ENCODE assay signal across 21 mouse cellular contexts in genomic region chr2:156267636-156268035, GRCm38 (mm10). TPM values are rescaled to one million over a fixed set of nuclear protein-coding genes. Genes with fewer than 3 reads are reported as not detected.
DNase-seq lines count a peak whose midpoint lies in the region; ATAC-seq and TF ChIP-seq lines count a peak whose summit lies in the region.
"Had no signal": no experiment of that assay in that cellular context is flagged by ENCODE, and none has a peak within 500 bp of the region (broad histone marks: within the 10 kb centered on the region; RNA-seq: fewer than 3 reads in every experiment).

No protein-coding gene starts in this region.

- H3K4me3 ChIP-seq in spleen, adult 2 months (ENCODE audit: extremely low read depth, insufficient read depth, insufficient read length): no peak overlapping the region
- no peak overlapping the region for H3K4me3 ChIP-seq in layer of hippocampus, adult 2 months
- H3K4me3 ChIP-seq: embryonic facial prominence, embryonic 15.5 days; gastrocnemius, adult 2 months; heart, embryonic 13.5 days; hindbrain, embryonic 13.5 days had no signal

- ATAC-seq in erythroblast, adult 5-6 weeks (replicated peaks; ENCODE audit: low FRiP score, poor library complexity, severe bottlenecking): no peak
- ATAC-seq: forebrain, embryonic 16.5 days; hindbrain, postnatal 0 days had no signal

- peaks cover 8% of the 10 kb centered on the region; the same call in 1 of the 2 replicates for H3K36me3 ChIP-seq in spleen, adult 2 months (ENCODE audit: control insufficient read depth, insufficient read depth, low read length)

- no peaks in the 10 kb centered on the region for H3K4me1 ChIP-seq in spleen, adult 2 months (ENCODE audit: control insufficient read depth, insufficient read depth, insufficient read length)
- H3K4me1 ChIP-seq: heart, embryonic 13.5 days; hindbrain, embryonic 13.5 days had no signal

- H3K27ac ChIP-seq in spleen, adult 2 months (ENCODE audit: insufficient read depth, low read length): peak overlapping the region; percentile 37; the same call in 1 of the 2 replicates
- no peak overlapping the region for H3K27ac ChIP-seq in layer of hippocampus, adult 2 months
- H3K27ac ChIP-seq: embryonic facial prominence, embryonic 15.5 days; gastrocnemius, adult 2 months; heart, embryonic 13.5 days; hindbrain, embryonic 13.5 days; hindbrain, postnatal 0 days had no signal

- WGBS in spleen, adult 2 months: 79% methylated on average over 9 of the region's 9 CpGs

- peak in 1 of 2 experiments; percentile 14 for DNase-seq in spleen, adult 2 months (ENCODE audit: low read depth in 1 of 2, low spot score in 2 of 2)
- no peak for DNase-seq in spleen, adult 18-20 months
- peak; percentile 24 to 51 for DNase-seq in thymus, adult 18-20 months
- DNase-seq in thymus, postnatal 14 days: peak; percentile 50
- DNase-seq in frontal cortex, adult 2 months (ENCODE audit: extremely low spot score in 1 of 2, low spot score in 1 of 2): no peak
- DNase-seq in layer of hippocampus, adult 2 months (ENCODE audit: low spot score in 2 of 2): no peak
- DNase-seq in adrenal gland, postnatal 10 days: no peak
- DNase-seq: adrenal gland, adult 2 months; cerebellum, adult 11 months; cerebellum, adult 8-10 months; cerebellum, postnatal 14 days; embryo, embryonic 11 days; gastrocnemius, adult 2 months; gastrocnemius, postnatal 25 days; heart, postnatal 36 days had no signal

- H3K27me3 ChIP-seq in spleen, adult 2 months (ENCODE audit: control insufficient read depth, insufficient read depth, low read length): no peaks in the 10 kb centered on the region
- H3K27me3 ChIP-seq: embryonic facial prominence, embryonic 15.5 days; heart, embryonic 13.5 days; hindbrain, embryonic 13.5 days had no signal

- TF ChIP-seq POLR2A in spleen, adult 2 months (IDR thresholded peaks at IDR 0.05; ENCODE audit: low read depth, low read length): no peak

- no peak for TF ChIP-seq CTCF in spleen, adult 2 months (IDR thresholded peaks at IDR 0.05; ENCODE audit: extremely low read depth, insufficient read depth, insufficient read length, insufficient replicate concordance)
- no peak for TF ChIP-seq CTCF in layer of hippocampus, adult 2 months (conservative IDR thresholded peaks at IDR 0.05)

RNA-seq across cellular contexts. Expression of gene Cnbd2, which starts 44.5 kb away (rescaled TPM):
- 2.0 and 2.2 TPM in 2 replicates for polyA plus RNA-seq in spleen, adult 2 months (2012; rRNA removed)
- polyA plus RNA-seq in frontal cortex, adult 2 months (2012; rRNA removed): 7.8 and 8.9 TPM in 2 replicates
- 1 to 10 TPM; 5.1 to 5.4 TPM for total RNA-seq in layer of hippocampus, adult 2 months (2021)
- total RNA-seq in erythroblast, adult 5-6 weeks (2015; ENCODE audit: low replicate concordance): 0.38 and 1.0 TPM in 2 replicates
- total RNA-seq in erythroblast, adult 5-6 weeks (2017; ENCODE audit: low replicate concordance): 1.4 TPM in 1 of 2 replicates, not detected in the other
- 1 to 10 TPM; 1.5 to 2.0 TPM for total RNA-seq in adrenal gland, postnatal 10 days (2021)

RNA-seq across cellular contexts. Expression of gene Scand1, which starts 44.9 kb away (rescaled TPM):
- polyA plus RNA-seq in spleen, adult 2 months (2012; rRNA removed): 167 and 366 TPM in 2 replicates
- polyA plus RNA-seq in frontal cortex, adult 2 months (2012; rRNA removed): 78.0 and 85.3 TPM in 2 replicates
- 10 to 100 TPM; 86.5 to 97.6 TPM for total RNA-seq in layer of hippocampus, adult 2 months (2021)
- 2.3 TPM in 1 of 2 replicates, not detected in the other for total RNA-seq in erythroblast, adult 5-6 weeks (2015; ENCODE audit: low replicate concordance)
- 1.9 and 16.4 TPM in 2 replicates for total RNA-seq in erythroblast, adult 5-6 weeks (2017; ENCODE audit: low replicate concordance)
- 10 to 100 TPM; 96.3 to 98.8 TPM for total RNA-seq in adrenal gland, postnatal 10 days (2021)

Comparison
In these comparisons a context has a peak if more than half of its experiments do, and no peak if none do; other contexts are left out.
1. DNase-seq: peak in thymus, adult 18-20 months (2 of 2) and thymus, postnatal 14 days (single experiment); none in spleen, adult 18-20 months (0 of 2), frontal cortex, adult 2 months (0 of 2), layer of hippocampus, adult 2 months (0 of 2) and adrenal gland, postnatal 10 days (single experiment).
2. RNA of gene Scand1, which starts 44.9 kb away (total RNA-seq): 96.3 to 98.8 TPM in adrenal gland, postnatal 10 days and 86.5 to 97.6 TPM in layer of hippocampus, adult 2 months; 1.9 to 16.4 TPM in erythroblast, adult 5-6 weeks; every median in the first group is over 4 times any median in the second.